Mouse (Mus musculus) kidney, postnatal 25 days (tissue): ENCODE data around the gene Ftsj3.
"Not testable (repeated sequence)": the region's sequence is repeated elsewhere in the genome, so short reads cannot be mapped to it uniquely, and the experiment has no call there.

Experiments
- DNase-seq, 2 experiments: peaks; one replicate each; pipeline ENCODE4 v3.0.0; 2021; ENCODE audit warnings: mixed read lengths in 2 of 2

Gene Ftsj3

GRCm38 (mm10) chr11:106200756-106201155 lies 55.1 kb downstream of the Ftsj3 start:
- no peak for DNase-seq

DNA sequence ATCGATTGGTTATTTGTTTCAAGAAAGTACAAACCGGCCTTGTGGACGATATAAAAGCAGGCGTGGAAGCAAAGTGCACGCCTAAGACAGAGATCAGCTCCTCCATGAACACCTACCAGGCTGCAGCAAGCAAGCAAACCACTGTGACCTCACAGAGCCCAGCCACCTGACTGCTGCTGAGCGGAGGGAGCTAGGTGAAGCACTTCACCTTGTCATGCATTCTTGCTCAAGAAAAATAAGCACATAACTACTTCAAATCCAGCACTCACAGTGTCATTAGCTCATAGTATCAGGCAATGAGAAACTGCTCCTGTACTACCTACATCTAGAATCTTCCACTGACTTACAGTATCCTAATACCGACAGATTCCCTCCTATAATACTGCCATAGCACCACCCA lies 55.9 kb downstream of the Ftsj3 start:
- DNase-seq: not testable (repeated sequence)
